Mouse (Mus musculus) ZHBTc4 (cell line): ENCODE data around the gene Sat1.

Experiments
- DNase-seq: peaks from one replicate; pipeline ENCODE4 v3.0.0-alpha.2; 2011; ENCODE audit warnings: low read depth, low spot score

The Sat1 gene

DNA sequence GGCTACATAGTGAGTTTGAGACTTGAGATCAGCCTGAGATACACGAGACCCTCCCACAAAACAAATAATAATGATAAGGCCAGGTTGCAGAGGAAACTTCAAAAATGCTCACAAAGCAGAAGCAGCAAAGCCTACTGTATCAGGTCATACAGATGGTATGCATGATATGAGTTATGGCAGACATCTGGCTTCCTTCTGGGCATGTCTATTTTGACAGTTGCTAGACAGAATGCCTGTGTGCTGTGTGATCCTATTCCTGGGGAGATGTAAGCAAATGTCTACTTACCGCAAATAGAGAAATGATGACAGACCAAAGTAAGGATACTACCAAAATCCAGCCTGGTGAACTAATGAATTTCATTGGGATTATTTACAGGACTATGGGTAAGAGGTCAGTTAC lies 49.9 kb downstream of the Sat1 start:
- no peak for DNase-seq

- no peak for DNase-seq
Observed at GRCm38 (mm10) chrX:155163553-155163952, 52.7 kb downstream of the Sat1 start.
